Mouse (Mus musculus) G1E (cell line): Measurements from ENCODE around the gene Ryr1.

Experiments used
- CTCF ChIP-seq: IDR thresholded peaks from 2 replicates; pipeline ENCODE4 v1.5.1; 2012; ENCODE audit warnings: low read depth, low read length, inconsistent platforms, mixed read lengths
- GATA1 ChIP-seq: IDR thresholded peaks from 2 replicates; pipeline ENCODE4 v1.6.1; 2012; ENCODE audit warnings: borderline replicate concordance, low read length, inconsistent platforms, mixed read lengths
- GATA2 ChIP-seq: IDR thresholded peaks from 2 replicates; pipeline ENCODE4 v1.6.1; 2012; ENCODE audit warnings: low read depth, low read length, inconsistent platforms, borderline replicate concordance
- POLR2AphosphoS5 ChIP-seq: IDR thresholded peaks from 2 replicates; pipeline ENCODE4 v1.6.1; 2012; ENCODE audit warnings: low read depth, low read length, inconsistent platforms; ENCODE audit not compliant: insufficient replicate concordance

- TF ChIP-seq CTCF (no peak), GATA1 (no peak), POLR2AphosphoS5 (no peak), GATA2 (no peak)
Observed at GRCm38 (mm10) chr7:28990766-28991273, 134.2 kb downstream of the Ryr1 start.
